18 mouse cellular contexts compared by ENCODE assay signal in genomic region chr15:31407490-31407889, GRCm38 (mm10). TPM values are rescaled to one million over a fixed set of nuclear protein-coding genes. Genes with fewer than 3 reads are reported as not detected.
DNase-seq lines count a peak whose midpoint lies in the region; ATAC-seq and TF ChIP-seq lines count a peak whose summit lies in the region.
"Had no signal": no experiment of that assay in that cellular context is flagged by ENCODE, and none has a peak within 500 bp of the region (broad histone marks: within the 10 kb centered on the region; RNA-seq: fewer than 3 reads in every experiment).

No protein-coding gene starts in this region.

- ATAC-seq in Patski: peak; percentile 94
- ATAC-seq in intestine, postnatal 0 days: peak; percentile 88
- peak; percentile 92 for ATAC-seq in kidney, postnatal 0 days (replicated peaks; ENCODE audit: low FRiP score, low read depth)
- peak; percentile 68; the same call in 1 of the 2 replicates for ATAC-seq in liver, embryonic 12.5 days

- in situ Hi-C loops in Patski (cut with MboI; ENCODE audit: low pct_unique_long_range_greater_than_20kb): no loop called here

- no peak overlapping the region for H3K27ac ChIP-seq in intestine, postnatal 0 days (ENCODE audit: low read depth, low read length)
- H3K27ac ChIP-seq in kidney, postnatal 0 days: peak overlapping the region; percentile 72
- H3K27ac ChIP-seq in liver, embryonic 12.5 days: 0 out of 2 replicates have a peak overlapping the region, but pooled peaks have one; percentile 50
- H3K27ac ChIP-seq in limb, embryonic 10.5 days: no peak overlapping the region
- H3K27ac ChIP-seq: embryonic facial prominence, embryonic 15.5 days; forebrain, embryonic 12.5 days; hindbrain, embryonic 13.5 days; layer of hippocampus, adult 2 months; left cerebral cortex, adult 2 months; limb, embryonic 13.5 days had no signal

- H3K4me2 ChIP-seq in intestine, postnatal 0 days (replicated peaks; ENCODE audit: low read depth): no peak overlapping the region
- no peak overlapping the region for H3K4me2 ChIP-seq in kidney, postnatal 0 days (ENCODE audit: low read length)
- no peak overlapping the region for H3K4me2 ChIP-seq in liver, embryonic 12.5 days
- H3K4me2 ChIP-seq: embryonic facial prominence, embryonic 15.5 days; forebrain, embryonic 12.5 days; hindbrain, embryonic 13.5 days; limb, embryonic 13.5 days; midbrain, embryonic 11.5 days had no signal

- 36% methylated on average over 4 of the region's 4 CpGs for WGBS in intestine, postnatal 0 days
- WGBS in kidney, postnatal 0 days: 54% methylated on average over 4 of the region's 4 CpGs
- 71% methylated on average over 4 of the region's 4 CpGs for WGBS in liver, embryonic 12.5 days (ENCODE audit: insufficient replicate concordance)
- 83% methylated on average over 4 of the region's 4 CpGs for WGBS in limb, embryonic 10.5 days

- no peak overlapping the region for H3K9ac ChIP-seq in intestine, postnatal 0 days (ENCODE audit: low read depth, low read length)
- no peak overlapping the region for H3K9ac ChIP-seq in kidney, postnatal 0 days (ENCODE audit: low read depth, low read length)
- H3K9ac ChIP-seq in liver, embryonic 12.5 days: no peak overlapping the region
- H3K9ac ChIP-seq: embryonic facial prominence, embryonic 15.5 days; forebrain, embryonic 12.5 days; hindbrain, embryonic 13.5 days; limb, embryonic 13.5 days had no signal

- no peaks in the 10 kb centered on the region for H3K36me3 ChIP-seq in intestine, postnatal 0 days (ENCODE audit: control insufficient read depth, insufficient read depth)
- no peaks in the 10 kb centered on the region for H3K36me3 ChIP-seq in kidney, postnatal 0 days (ENCODE audit: insufficient read depth, low read length)
- H3K36me3 ChIP-seq in liver, embryonic 12.5 days: no peaks in the 10 kb centered on the region
- H3K36me3 ChIP-seq in limb, embryonic 10.5 days: no peaks in the 10 kb centered on the region
- H3K36me3 ChIP-seq: embryonic facial prominence, embryonic 15.5 days; forebrain, embryonic 12.5 days; G1E; hindbrain, embryonic 13.5 days; limb, embryonic 13.5 days had no signal

- H3K9me3 ChIP-seq in intestine, postnatal 0 days (ENCODE audit: control insufficient read depth): no peaks in the 10 kb centered on the region
- no peaks in the 10 kb centered on the region for H3K9me3 ChIP-seq in kidney, postnatal 0 days (replicated peaks; ENCODE audit: low read length)
- no peaks in the 10 kb centered on the region for H3K9me3 ChIP-seq in liver, embryonic 12.5 days (replicated peaks)
- no peaks in the 10 kb centered on the region for H3K9me3 ChIP-seq in limb, embryonic 10.5 days (replicated peaks)
- H3K9me3 ChIP-seq: embryonic facial prominence, embryonic 15.5 days; forebrain, embryonic 12.5 days; G1E; hindbrain, embryonic 13.5 days; limb, embryonic 13.5 days had no signal

- CTCF ChIA-PET in Patski (lab: Charles Lee): interaction anchor here (0.9 to 1.7 kb wide), 5 partner anchors 11 to 64 kb away, joined by 3 to 4 read pairs (median 3); no protein-coding TSS in a partner anchor

- H3K4me1 ChIP-seq in intestine, postnatal 0 days (replicated peaks; ENCODE audit: control insufficient read depth, insufficient read depth, low read length): no peaks in the 10 kb centered on the region
- no peaks in the 10 kb centered on the region for H3K4me1 ChIP-seq in kidney, postnatal 0 days (replicated peaks; ENCODE audit: insufficient read depth, low read length)
- H3K4me1 ChIP-seq in liver, embryonic 12.5 days: 0 out of 2 replicates have a peak, but pooled peaks cover under 1% of the 10 kb centered on the region
- H3K4me1 ChIP-seq in limb, embryonic 10.5 days: peaks cover 4% of the 10 kb centered on the region; the same call in 1 of the 2 replicates
- H3K4me1 ChIP-seq: embryonic facial prominence, embryonic 15.5 days; limb, embryonic 13.5 days had no signal

- no peak overlapping the region for H3K4me3 ChIP-seq in intestine, postnatal 0 days (ENCODE audit: low read depth, low read length)
- H3K4me3 ChIP-seq in kidney, postnatal 0 days (replicated peaks; ENCODE audit: low read depth, low read length): no peak overlapping the region
- no peak overlapping the region for H3K4me3 ChIP-seq in liver, embryonic 12.5 days
- H3K4me3 ChIP-seq in limb, embryonic 10.5 days: no peak overlapping the region
- H3K4me3 ChIP-seq: embryonic facial prominence, embryonic 15.5 days; forebrain, embryonic 12.5 days; hindbrain, embryonic 13.5 days; layer of hippocampus, adult 2 months; left cerebral cortex, adult 2 months; limb, embryonic 13.5 days had no signal

- TF ChIP-seq CTCF in Patski (IDR thresholded peaks at IDR 0.05): no peak
- TF ChIP-seq CTCF in intestine, postnatal 0 days (IDR thresholded peaks at IDR 0.05; ENCODE audit: low read depth): no peak
- no peak for TF ChIP-seq CTCF in kidney, postnatal 0 days (IDR thresholded peaks at IDR 0.05; ENCODE audit: low read depth)

- no peaks in the 10 kb centered on the region for H3K27me3 ChIP-seq in Patski
- H3K27me3 ChIP-seq in intestine, postnatal 0 days (replicated peaks; ENCODE audit: control insufficient read depth, insufficient read depth, low read length): no peaks in the 10 kb centered on the region
- no peaks in the 10 kb centered on the region for H3K27me3 ChIP-seq in kidney, postnatal 0 days (ENCODE audit: insufficient read depth, low read length)
- no peaks in the 10 kb centered on the region for H3K27me3 ChIP-seq in liver, embryonic 12.5 days (replicated peaks)
- H3K27me3 ChIP-seq in limb, embryonic 10.5 days (ENCODE audit: low read depth, poor library complexity, severe bottlenecking): no peaks in the 10 kb centered on the region
- H3K27me3 ChIP-seq: embryonic facial prominence, embryonic 15.5 days; forebrain, embryonic 12.5 days; limb, embryonic 13.5 days had no signal

- POLR2A ChIA-PET in Patski (lab: Charles Lee): interaction anchor here (0.7 to 1.1 kb wide), 3 partner anchors 55 to 91 kb away, joined by 3 to 5 read pairs (median 3); no protein-coding TSS in a partner anchor

- peak; percentile 95 for DNase-seq in Patski (ENCODE audit: low read depth, low spot score)
- peak; percentile 65 for DNase-seq in kidney, postnatal 0 days (ENCODE audit: low spot score)
- DNase-seq in thymus, postnatal 36 days: no peak
- DNase-seq in B cell, adult 2 months: no peak
- DNase-seq in limb, embryonic 10.5 days (ENCODE audit: low spot score): no peak
- DNase-seq: adrenal gland, postnatal 10 days; cerebellum, adult 8-10 months; heart, adult 18-20 months had no signal

RNA-seq across cellular contexts. Expression of gene Ankrd33b, which starts 40.0 kb away (rescaled TPM):
- 9.3 TPM for polyA plus RNA-seq in Patski (2021)
- polyA plus RNA-seq in intestine, postnatal 0 days (2015; fragmentation: Nextera tagmentation; extraction: Ambion mirVana): 0.25 and 0.29 TPM in 2 replicates
- 10.5 and 12.0 TPM in 2 replicates for polyA plus RNA-seq in kidney, postnatal 0 days (2015; fragmentation: Nextera tagmentation; extraction: Ambion mirVana)
- 0.50 and 0.60 TPM in 2 replicates for polyA plus RNA-seq in liver, embryonic 12.5 days (2016; fragmentation: Nextera tagmentation; extraction: Ambion mirVana)
- polyA plus RNA-seq in limb, embryonic 10.5 days (2016; fragmentation: Nextera tagmentation; extraction: Ambion mirVana): 0.25 and 0.39 TPM in 2 replicates
- polyA plus RNA-seq: G1E had no signal

RNA-seq across cellular contexts. Expression of gene Ropn1l, which starts 46.0 kb away (rescaled TPM):
- 7.6 TPM for polyA plus RNA-seq in Patski (2021)
- polyA plus RNA-seq in intestine, postnatal 0 days (2015; fragmentation: Nextera tagmentation; extraction: Ambion mirVana): 0.69 and 1.2 TPM in 2 replicates
- polyA plus RNA-seq in kidney, postnatal 0 days (2015; fragmentation: Nextera tagmentation; extraction: Ambion mirVana): 5.2 and 5.8 TPM in 2 replicates
- polyA plus RNA-seq in liver, embryonic 12.5 days (2016; fragmentation: Nextera tagmentation; extraction: Ambion mirVana): 1.8 and 2.4 TPM in 2 replicates
- polyA plus RNA-seq in limb, embryonic 10.5 days (2016; fragmentation: Nextera tagmentation; extraction: Ambion mirVana): 2.7 and 4.7 TPM in 2 replicates

Comparison
In these comparisons a context has a peak if more than half of its experiments do, and no peak if none do; other contexts are left out.
1. DNase-seq: peak in Patski (single experiment) and kidney, postnatal 0 days (single experiment); none in thymus, postnatal 36 days (0 of 2), B cell, adult 2 months (0 of 2) and limb, embryonic 10.5 days (single experiment).
2. H3K27ac ChIP-seq: peak in kidney, postnatal 0 days (single experiment) and liver, embryonic 12.5 days (single experiment); none in intestine, postnatal 0 days (single experiment) and limb, embryonic 10.5 days (single experiment).
3. Peak in every context shown above with its lines, with median percentiles within 50 percentile points of each other: ATAC-seq.